Mouse (Mus musculus) left cerebral cortex, postnatal 10 days (tissue): ENCODE data around the gene Tha1. TPM values are rescaled to one million over a fixed set of nuclear protein-coding genes. Genes with fewer than 3 reads are reported as not detected.

ENCODE experiments used
- DNase-seq, 2 experiments: peaks; one replicate each; pipeline ENCODE4 v3.0.0; 2021 to 2022; ENCODE audit warnings: low spot score in 2 of 2, mixed read lengths in 1 of 2; ENCODE audit errors: extremely low spot score in 1 of 2
- intact Hi-C: fragments of 180-260 bp; cut with DNase I; formaldehyde crosslinking; loops from one replicate; pipeline ENCODE4 v1.15.1; 2025
- total RNA-seq, 2 experiments: library from RNA; stranded (reverse); gene quantifications; 2 replicates each; pipeline ENCODE4 v1.2.3; 2021

The Tha1 gene
- total RNA-seq, 2 experiments from 2014 or later, result 3.1 to 4.0 TPM

- no peak for DNase-seq
- intact Hi-C loops, result no loop called here
Observed at GRCm38 (mm10) chr11:117888168-117888852, 15.0 kb upstream of the Tha1 start.

GRCm38 (mm10) chr11:117886000-117886399, 12.7 kb upstream of the Tha1 start:
- intact Hi-C loops, result no loop called here
- DNase-seq, result no peak

GRCm38 (mm10) chr11:117882208-117882607, 8.9 kb upstream of the Tha1 start:
- intact Hi-C loops, result no loop called here
- DNase-seq, result peak in 1 of 2 experiments; percentile 32

GRCm38 (mm10) chr11:117881787-117882186, 8.5 kb upstream of the Tha1 start:
- intact Hi-C loops, result no loop called here
- peak in 1 of 2 experiments; percentile 64 for DNase-seq

GRCm38 (mm10) chr11:117880977-117881358, 7.7 kb upstream of the Tha1 start:
- intact Hi-C loops, result no loop called here

GRCm38 (mm10) chr11:117880336-117880976, 7.2 kb upstream of the Tha1 start:
- no peak for DNase-seq
- intact Hi-C loops, result no loop called here

More at GRCm38 (mm10) chr11:117880977-117881358, 7.7 kb upstream of the Tha1 start:
- no peak for DNase-seq

DNA sequence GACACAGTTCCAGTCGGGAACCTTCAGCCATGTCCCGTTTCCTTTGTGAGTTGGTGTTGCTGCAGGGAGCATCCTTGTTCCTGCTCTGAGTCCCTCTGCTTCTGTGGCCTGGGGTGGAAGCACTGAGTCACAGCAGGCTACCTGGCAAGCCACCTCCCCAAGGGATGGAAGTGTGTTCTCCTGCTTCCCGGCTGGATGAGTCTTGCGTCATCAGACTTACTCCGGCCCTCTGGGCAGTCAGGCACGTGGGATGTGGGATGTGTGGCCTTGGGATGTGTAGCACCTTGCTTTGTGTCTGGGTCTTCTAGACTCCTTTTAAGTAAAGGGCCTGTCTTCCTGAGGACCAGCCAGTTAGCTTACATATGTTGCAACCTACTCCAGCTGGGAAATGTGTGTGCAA, 6.4 kb upstream of the Tha1 start:
- intact Hi-C loops, result no loop called here
- DNase-seq, result no peak

GRCm38 (mm10) chr11:117878892-117879291, 5.6 kb upstream of the Tha1 start:
- peak in 1 of 2 experiments; percentile 47 for DNase-seq
- intact Hi-C loops, result no loop called here

- intact Hi-C loops, result no loop called here
- DNase-seq, result peak in 1 of 2 experiments; percentile 77
Observed at GRCm38 (mm10) chr11:117877917-117878745, 4.8 kb upstream of the Tha1 start.

GRCm38 (mm10) chr11:117875681-117876080, 2.4 kb upstream of the Tha1 start:
- intact Hi-C loops, result no loop called here
- DNase-seq, result no peak

DNA sequence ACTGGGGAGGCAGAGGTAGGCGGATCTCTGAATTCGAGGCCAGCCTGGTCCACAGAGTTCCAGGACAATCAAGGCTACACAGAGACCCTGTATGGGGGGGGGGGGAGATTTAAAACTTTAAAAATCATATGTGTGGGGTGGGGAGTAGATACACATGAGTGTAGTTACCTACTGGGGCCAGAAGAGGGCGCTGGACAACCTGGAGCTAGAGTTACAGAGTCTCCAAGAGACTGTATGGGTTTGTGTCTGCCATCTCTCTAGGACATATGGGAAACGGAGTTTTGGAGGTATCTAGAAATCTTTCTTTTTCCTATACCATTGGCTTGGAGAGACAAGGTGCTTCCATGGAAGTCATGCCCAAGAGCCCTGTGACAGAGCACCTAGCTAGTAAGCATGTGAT, 1.1 kb upstream of the Tha1 start:
- intact Hi-C loops, result loop anchor here (5.0 kb wide), 1 partner anchor 93 kb away; no protein-coding TSS in a partner anchor
- peak in 1 of 2 experiments; percentile 33 for DNase-seq

DNA sequence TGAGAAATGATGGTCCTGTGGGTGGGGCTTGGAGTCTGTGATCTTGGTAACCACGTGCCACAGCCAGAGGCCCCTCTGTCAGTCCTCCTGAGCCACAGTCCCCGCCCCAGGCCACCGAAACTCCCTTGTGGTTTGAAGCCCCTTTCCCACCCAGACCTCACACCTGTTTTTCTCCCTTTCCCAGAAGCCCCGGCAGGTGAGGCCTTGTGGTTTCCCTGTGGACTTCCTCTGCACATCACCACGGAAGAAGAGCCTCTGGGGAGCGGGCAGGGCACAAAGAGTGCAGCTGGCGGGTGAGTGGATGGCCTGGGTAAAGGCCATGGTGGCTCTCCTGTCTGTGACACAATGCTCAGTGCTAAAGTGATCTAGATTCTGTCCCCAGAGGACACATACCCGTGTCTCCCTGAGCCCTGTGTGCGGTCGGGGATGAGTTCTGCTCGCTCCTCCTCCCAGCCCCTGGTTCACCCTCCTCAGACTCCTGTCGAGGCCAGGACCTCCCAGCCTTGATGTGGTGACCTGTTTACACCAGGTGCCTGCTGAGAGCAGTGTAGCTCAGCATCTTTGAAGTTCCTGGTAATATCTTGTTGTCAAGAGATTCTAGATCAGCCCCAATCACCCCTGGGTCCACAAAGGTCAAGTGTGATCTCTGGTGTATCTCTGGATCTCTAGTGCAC, 1.2 kb downstream of the Tha1 start:
- DNase-seq, result peak in 1 of 2 experiments; percentile 30
- intact Hi-C loops, result loop anchor here (2.0 to 5.0 kb wide), 3 partner anchors 95 to 233 kb away; no protein-coding TSS in a partner anchor

DNA sequence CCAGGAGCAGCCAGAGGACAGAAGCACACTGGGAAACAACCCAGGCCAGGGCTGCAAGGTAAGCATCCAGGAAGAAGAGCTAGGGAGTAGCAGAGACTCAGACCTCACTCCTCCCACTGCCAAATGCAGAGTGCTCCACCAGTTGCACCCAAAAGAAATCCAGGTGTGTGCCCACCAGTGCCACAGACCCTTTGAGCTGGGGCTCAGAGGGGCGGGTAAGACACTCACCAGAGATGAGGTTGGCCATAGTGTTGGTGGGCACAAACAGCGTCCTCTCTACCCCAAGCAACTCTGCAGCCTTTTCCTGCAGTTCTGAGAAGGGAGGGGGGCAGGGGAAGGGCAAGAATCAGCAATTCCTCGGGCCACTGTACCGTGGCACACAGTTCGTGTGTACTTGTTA, 1.9 kb downstream of the Tha1 start:
- DNase-seq, result no peak
- intact Hi-C loops, result loop anchor here (2.0 to 5.0 kb wide), 3 partner anchors 96 to 233 kb away; no protein-coding TSS in a partner anchor

DNA sequence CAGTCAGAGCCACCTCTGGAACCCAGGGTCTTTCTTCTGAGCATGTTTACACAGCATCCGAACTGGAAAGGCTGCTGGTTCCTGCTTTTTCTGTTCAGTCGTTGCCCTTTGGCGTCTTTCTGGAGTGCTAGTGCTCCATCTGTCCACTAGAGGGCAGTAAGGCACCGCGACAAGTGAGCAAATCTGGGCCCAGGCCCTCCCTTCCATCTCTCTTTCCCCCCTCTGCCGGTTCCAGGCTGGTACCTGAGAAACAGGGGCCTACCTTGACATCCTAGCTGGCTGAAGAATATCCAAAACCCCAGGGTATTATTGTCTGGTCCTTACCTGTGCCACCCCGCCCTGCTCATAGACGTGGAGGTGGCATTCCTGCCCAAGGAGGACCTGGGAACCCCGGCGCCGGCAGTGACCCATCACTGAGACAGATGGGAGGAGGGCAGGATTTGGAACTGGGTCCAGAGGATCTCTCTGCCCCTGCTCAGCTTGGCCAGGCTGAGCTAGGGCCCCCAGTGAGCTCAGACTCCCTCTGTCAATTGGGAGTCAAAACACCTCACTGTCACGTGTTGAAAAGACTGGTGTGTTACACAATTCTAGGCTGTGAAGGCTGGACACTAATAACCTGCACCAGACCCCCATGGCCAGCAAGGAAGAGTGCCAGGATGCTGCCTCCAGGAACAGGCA, 2.5 kb downstream of the Tha1 start:
- intact Hi-C loops, result loop anchor here (2.0 to 5.0 kb wide), 3 partner anchors 96 to 234 kb away; no protein-coding TSS in a partner anchor

DNA sequence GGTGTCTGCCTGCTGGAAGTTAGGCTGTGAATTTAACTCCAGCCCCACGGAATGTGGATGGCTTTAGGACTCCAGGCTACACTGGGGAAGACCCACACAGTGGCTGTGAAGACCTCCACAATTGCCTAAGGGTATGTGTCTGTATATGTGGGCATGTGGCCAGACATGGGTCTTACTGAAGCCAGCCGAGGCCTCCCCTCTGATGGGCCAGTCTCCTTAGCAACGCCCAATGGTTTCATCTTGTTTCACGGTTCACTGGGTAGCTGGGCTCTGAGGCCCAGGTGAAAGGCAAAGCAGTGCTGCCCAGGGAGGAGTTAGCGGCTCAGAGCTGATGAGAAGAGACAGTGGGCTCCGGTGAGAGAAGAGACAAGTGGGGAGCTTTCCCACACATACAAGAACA, 7.3 kb downstream of the Tha1 start:
- no peak for DNase-seq
- intact Hi-C loops, result no loop called here

More for the DNA sequence above, 2.5 kb downstream of the Tha1 start:
- DNase-seq, result peak; percentile 76 to 85

DNA sequence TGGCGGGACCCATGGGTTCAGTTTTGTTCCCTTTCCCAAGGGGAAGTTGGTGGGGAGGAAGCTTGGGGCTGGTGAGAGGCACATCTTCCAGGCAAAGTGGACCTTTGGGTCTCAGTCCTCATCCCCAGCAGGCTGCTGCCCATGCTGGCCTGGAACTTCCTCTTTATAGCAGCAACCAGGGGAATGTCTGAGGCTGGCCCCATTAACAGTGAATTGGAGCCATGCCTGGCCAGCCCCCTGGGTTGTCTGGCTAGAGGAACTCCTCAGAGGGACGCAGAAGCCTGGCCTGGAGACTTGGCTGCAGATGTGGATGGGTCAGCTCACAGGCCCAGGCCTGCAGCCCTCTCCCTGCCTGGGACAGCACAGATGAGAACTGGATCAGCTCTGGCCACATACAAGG, 8.5 kb downstream of the Tha1 start:
- no peak for DNase-seq
- intact Hi-C loops, result no loop called here

DNA sequence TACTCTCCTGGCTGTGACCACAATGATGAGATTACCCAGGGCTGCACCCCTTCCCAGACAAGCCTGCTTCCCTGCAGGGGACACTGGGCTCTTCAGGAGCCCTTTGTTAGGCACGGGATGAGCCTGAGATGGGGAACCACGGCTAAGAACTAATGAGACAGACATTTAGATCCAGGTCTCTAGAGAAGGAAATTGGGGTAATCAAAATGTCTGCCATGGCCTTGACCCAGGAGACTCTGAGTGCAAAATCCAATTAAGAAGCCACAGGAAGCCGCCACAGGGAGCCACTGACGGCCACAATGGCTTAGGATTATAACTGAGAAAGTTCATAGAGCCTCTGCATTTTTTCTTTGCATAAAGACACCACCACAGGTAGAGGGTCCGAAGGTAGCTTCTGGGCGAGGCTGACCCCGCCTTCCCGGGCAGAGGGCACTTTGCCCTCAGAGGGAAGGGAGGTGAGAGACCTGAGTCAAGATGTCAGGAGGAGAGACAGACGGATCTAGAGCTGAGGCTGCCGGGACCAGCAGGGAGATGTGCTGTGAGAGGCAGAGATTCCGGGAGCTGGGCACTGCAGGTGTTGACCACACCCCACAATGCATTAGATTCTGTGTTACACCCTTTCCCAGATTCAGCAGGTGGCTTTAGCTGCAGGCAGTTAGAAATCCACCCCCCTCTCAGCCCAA, 10.0 kb downstream of the Tha1 start:
- intact Hi-C loops, result no loop called here

DNA sequence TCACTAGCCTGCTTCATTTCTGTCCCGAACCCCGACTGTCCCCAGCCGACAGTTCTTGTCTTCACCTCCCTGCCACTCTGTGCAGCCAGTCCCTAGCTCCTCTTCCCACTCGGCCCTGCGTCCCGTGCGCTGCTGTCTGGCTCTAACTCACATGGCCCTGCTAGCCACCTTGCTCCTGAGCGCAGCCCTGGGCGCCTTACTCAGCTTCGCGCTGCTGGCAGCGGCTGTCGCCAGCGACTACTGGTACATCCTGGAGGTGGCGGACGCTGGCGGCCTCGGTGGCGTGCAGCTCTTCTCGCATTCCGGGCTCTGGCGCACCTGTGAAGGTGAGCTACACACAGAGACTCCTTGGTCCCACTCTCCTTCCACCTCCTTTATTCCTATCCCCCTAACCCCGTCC, 12.7 kb downstream of the Tha1 start, which contains the start of gene Tmem235:
TSS of gene Tmem235 (plus strand) at position 152 of the 400 bp plus-strand sequence.
- intact Hi-C loops, result no loop called here
- DNase-seq, result no peak

More for the DNA sequence above, 10.0 kb downstream of the Tha1 start:
- no peak for DNase-seq
